Mouse (Mus musculus) stomach, embryonic 14.5 days (tissue): ENCODE measurements at regions not wholly inside any gene's neighbourhood (a gene's known extent, or its start where the extent isn't known, plus 50 kb on each side); places are given as distances from the start of the nearest gene placed in this dataset.

ENCODE experiments used
- ATAC-seq: fragments of 200-750 bp; cut with Nextera tagmentation; 2 replicates; pipeline ENCODE4 v1.8.0; 2017; ENCODE audit warnings: low read depth, moderate TSS enrichment; ENCODE audit not compliant: insufficient number of reproducible peaks, insufficient read depth, low FRiP score
- H3K27ac ChIP-seq: fragments of 300-500 bp; sonication (generic); 2 replicates; pipeline ENCODE4 v1.5.1; 2014; ENCODE audit warnings: mild to moderate bottlenecking, low read length, moderate library complexity, mixed read lengths
- H3K27me3 ChIP-seq: fragments of 300-500 bp; sonication (generic); 2 replicates; pipeline ENCODE4 v1.6.1; 2014; ENCODE audit warnings: low read length, control low read depth, mixed read lengths; ENCODE audit not compliant: control insufficient read depth, insufficient read depth
- H3K36me3 ChIP-seq: fragments of 300-500 bp; sonication (generic); 2 replicates; pipeline ENCODE4 v1.6.1; 2014; ENCODE audit warnings: mild to moderate bottlenecking, control low read depth, low read length, moderate library complexity, mixed read lengths; ENCODE audit not compliant: control insufficient read depth, insufficient read depth
- H3K4me1 ChIP-seq: fragments of 300-500 bp; sonication (generic); 2 replicates; pipeline ENCODE4 v1.6.1; 2014; ENCODE audit warnings: low read length, control low read depth, mixed read lengths; ENCODE audit not compliant: control insufficient read depth, insufficient read depth
- H3K4me2 ChIP-seq: fragments of 300-500 bp; sonication (generic); replicated peaks from 2 replicates; pipeline ENCODE4 v1.6.1; 2014; ENCODE audit warnings: low read depth, low read length, control low read depth
- H3K4me3 ChIP-seq: fragments of 300-500 bp; sonication (generic); 2 replicates; pipeline ENCODE4 v1.5.1; 2014; ENCODE audit warnings: low read depth, low read length, control low read depth
- H3K9ac ChIP-seq: fragments of 300-500 bp; sonication (generic); replicated peaks from 2 replicates; pipeline ENCODE4 v1.6.1; 2014; ENCODE audit warnings: low read depth, mild to moderate bottlenecking, control low read depth, low read length, moderate library complexity, mixed read lengths
- H3K9me3 ChIP-seq: fragments of 300-500 bp; sonication (generic); 2 replicates; pipeline ENCODE4 v1.6.1; 2016; ENCODE audit warnings: low read depth, low read length, control low read depth; ENCODE audit not compliant: control insufficient read depth
- WGBS: fragments of 180-500 bp; shearing (Covaris S2); extraction: QIAGEN DNeasy Blood & Tissue Kit; methylation state at CpG from one replicate; pipeline ENCODE4 v1.1.7; 2014; 5-methylcytosine and 5-hydroxymethylcytosine counted together

GRCm38 (mm10) chr15:65646470-65646869, 631.8 kb upstream of the Gm21961 start:
- no peak overlapping the region for H3K4me2 ChIP-seq
- H3K4me1 ChIP-seq, result no peaks in the 10 kb centered on the region
- no peak overlapping the region for H3K9ac ChIP-seq
- no peak overlapping the region for H3K27ac ChIP-seq
- H3K9me3 ChIP-seq, result no peaks in the 10 kb centered on the region
- WGBS, result 80% methylated on average over 2 of the region's 2 CpGs
- H3K36me3 ChIP-seq, result no peaks in the 10 kb centered on the region
- ATAC-seq, result no peak
- no peaks in the 10 kb centered on the region for H3K27me3 ChIP-seq
- no peak overlapping the region for H3K4me3 ChIP-seq

DNA sequence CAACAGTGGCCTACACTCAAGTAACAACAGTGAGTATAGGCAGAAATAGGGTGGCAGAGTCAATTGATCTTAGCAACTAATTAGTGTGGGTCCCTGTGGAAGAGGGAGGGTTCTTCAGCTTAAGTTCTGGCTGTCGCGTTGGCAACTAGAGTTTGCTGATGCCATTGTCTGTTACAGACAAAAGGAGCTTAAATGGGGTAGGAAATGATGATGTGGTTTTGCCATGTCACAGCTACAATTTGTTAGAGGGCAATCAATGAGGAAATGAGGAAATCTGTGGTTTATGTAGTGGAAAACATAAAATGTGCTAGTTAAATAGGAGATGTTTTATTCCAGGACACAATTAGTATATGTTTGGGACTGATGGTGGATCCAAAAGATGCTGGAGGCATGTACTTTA, 624.8 kb upstream of the Gm21961 start:
- no peak overlapping the region for H3K27ac ChIP-seq
- no peaks in the 10 kb centered on the region for H3K27me3 ChIP-seq
- H3K9me3 ChIP-seq, result no peaks in the 10 kb centered on the region
- H3K9ac ChIP-seq, result no peak overlapping the region
- ATAC-seq, result no peak
- WGBS, result 74% methylated on average over 2 of the region's 2 CpGs
- H3K36me3 ChIP-seq, result no peaks in the 10 kb centered on the region
- H3K4me2 ChIP-seq, result no peak overlapping the region
- H3K4me1 ChIP-seq, result no peaks in the 10 kb centered on the region
- no peak overlapping the region for H3K4me3 ChIP-seq

GRCm38 (mm10) chr15:65637520-65638184, 622.9 kb upstream of the Gm21961 start:
- 37% methylated on average over 6 of the region's 6 CpGs for WGBS
- 0 out of 2 replicates have a peak, but pooled peaks have one; percentile 46 for ATAC-seq

DNA sequence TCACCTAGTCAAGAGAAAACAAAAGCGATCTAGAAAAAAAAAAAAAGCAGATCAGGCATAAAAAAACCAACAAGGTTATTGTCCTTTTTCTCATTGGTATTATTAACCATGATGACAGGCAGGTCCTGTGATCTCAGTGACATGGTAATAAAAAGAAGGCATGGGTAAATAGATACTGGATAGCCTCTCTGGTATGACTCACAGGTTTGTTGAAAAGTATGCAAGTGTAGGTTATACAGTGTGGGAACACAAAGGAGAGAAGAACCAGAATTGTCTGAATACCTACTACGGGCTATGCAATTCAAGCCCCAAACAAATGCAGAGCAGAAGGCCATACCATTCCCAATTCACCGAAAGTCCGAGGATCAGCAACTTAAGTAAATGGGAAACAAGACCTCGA, 617.7 kb upstream of the Gm21961 start:
- Histone ChIP-seq H3K4me1 (no peaks in the 10 kb centered on the region), H3K9me3 (no peaks in the 10 kb centered on the region), H3K4me3 (no peak overlapping the region), H3K4me2 (no peak overlapping the region), H3K36me3 (no peaks in the 10 kb centered on the region), H3K27me3 (no peaks in the 10 kb centered on the region), H3K27ac (no peak overlapping the region), H3K9ac (no peak overlapping the region)
- ATAC-seq, result no peak
- 79% methylated on average over 5 of the region's 5 CpGs for WGBS

More at GRCm38 (mm10) chr15:65637520-65638184, 622.9 kb upstream of the Gm21961 start:
- Histone ChIP-seq H3K27me3 (no peaks in the 10 kb centered on the region), H3K9me3 (no peaks in the 10 kb centered on the region), H3K9ac (no peak overlapping the region), H3K4me3 (no peak overlapping the region), H3K27ac (no peak overlapping the region), H3K4me2 (no peak overlapping the region), H3K4me1 (no peaks in the 10 kb centered on the region), H3K36me3 (no peaks in the 10 kb centered on the region)

DNA sequence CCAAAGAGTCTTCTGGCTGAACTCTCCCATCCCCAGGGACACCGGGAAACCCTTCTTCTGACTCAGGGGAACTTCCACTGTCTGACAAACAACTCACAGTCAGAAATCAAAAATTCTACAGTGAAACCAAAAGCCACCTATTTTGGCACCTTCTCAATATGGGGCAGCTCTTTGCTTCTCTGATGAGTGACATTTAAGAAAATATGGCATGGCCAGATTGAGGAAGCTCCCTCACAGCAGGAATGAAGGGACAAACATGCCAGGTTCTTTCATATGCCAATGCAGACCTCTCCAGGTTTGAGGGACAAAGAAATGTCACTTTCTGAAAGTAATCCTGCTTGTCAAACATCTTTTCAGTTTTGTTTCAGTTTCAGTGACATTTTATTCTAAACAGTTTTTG, 615.8 kb upstream of the Gm21961 start:
- H3K4me2 ChIP-seq, result no peak overlapping the region
- no peak for ATAC-seq
- no peaks in the 10 kb centered on the region for H3K36me3 ChIP-seq
- no peak overlapping the region for H3K9ac ChIP-seq
- H3K27ac ChIP-seq, result no peak overlapping the region
- H3K4me1 ChIP-seq, result no peaks in the 10 kb centered on the region
- H3K27me3 ChIP-seq, result no peaks in the 10 kb centered on the region
- WGBS, result 81% methylated on average over 1 of the region's 1 CpGs
- H3K4me3 ChIP-seq, result no peak overlapping the region
- H3K9me3 ChIP-seq, result no peaks in the 10 kb centered on the region

DNA sequence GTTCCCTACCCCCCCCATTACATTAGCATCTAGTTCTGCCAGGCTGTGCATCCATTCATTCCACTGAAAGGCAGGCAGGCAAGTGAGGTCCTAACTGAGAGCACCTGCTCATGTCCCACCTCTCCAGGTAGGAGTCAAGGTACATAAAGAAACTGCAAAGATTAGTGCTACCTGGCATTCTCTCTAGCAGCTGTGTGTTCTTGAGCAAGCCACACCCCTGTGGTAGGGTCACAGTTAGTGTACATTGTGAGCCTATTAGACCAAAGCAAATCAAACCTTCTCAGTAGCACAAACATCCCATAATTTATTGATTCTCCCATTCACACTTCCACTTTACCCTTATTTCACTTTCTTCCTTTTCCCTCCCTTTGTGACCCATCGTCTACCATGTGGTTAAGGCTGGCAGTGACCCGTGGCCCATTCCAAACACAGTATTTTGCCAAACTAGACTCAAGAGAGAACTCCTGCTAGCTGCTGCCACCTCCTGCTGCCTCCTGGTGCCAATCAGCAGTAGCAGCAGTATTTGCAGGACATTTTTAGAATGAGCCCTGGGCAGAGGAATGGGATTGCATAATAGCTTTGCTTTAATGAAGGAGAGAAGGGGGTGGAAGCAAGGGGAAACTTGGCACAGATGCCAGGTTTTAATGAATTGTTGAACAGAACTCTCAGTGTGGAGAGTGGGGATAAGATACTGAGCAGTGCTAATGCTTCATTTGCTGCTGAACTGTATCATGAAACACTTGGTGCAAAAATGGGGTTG, 578.2 kb upstream of the Gm21961 start:
- H3K27me3 ChIP-seq, result no peaks in the 10 kb centered on the region
- H3K4me1 ChIP-seq, result no peaks in the 10 kb centered on the region
- H3K27ac ChIP-seq, result no peak overlapping the region
- no peak overlapping the region for H3K4me2 ChIP-seq
- no peak for ATAC-seq
- no peak overlapping the region for H3K9ac ChIP-seq
- H3K36me3 ChIP-seq, result no peaks in the 10 kb centered on the region
- H3K4me3 ChIP-seq, result no peak overlapping the region
- 54% methylated on average over 2 of the region's 2 CpGs for WGBS
- no peaks in the 10 kb centered on the region for H3K9me3 ChIP-seq

- WGBS, result 75% methylated on average over 2 of the region's 2 CpGs
- H3K4me1 ChIP-seq, result no peaks in the 10 kb centered on the region
- no peak overlapping the region for H3K4me3 ChIP-seq
- H3K9me3 ChIP-seq, result no peaks in the 10 kb centered on the region
- H3K4me2 ChIP-seq, result no peak overlapping the region
- H3K36me3 ChIP-seq, result no peaks in the 10 kb centered on the region
- no peaks in the 10 kb centered on the region for H3K27me3 ChIP-seq
- no peak for ATAC-seq
- no peak overlapping the region for H3K27ac ChIP-seq
- H3K9ac ChIP-seq, result no peak overlapping the region
Measured at GRCm38 (mm10) chr15:65585566-65585965, 570.9 kb upstream of the Gm21961 start.

GRCm38 (mm10) chr15:65579353-65579752, 564.6 kb upstream of the Gm21961 start:
- no peak for ATAC-seq
- H3K4me2 ChIP-seq, result no peak overlapping the region
- H3K4me1 ChIP-seq, result no peaks in the 10 kb centered on the region
- H3K9ac ChIP-seq, result no peak overlapping the region
- no peak overlapping the region for H3K27ac ChIP-seq
- no peak overlapping the region for H3K4me3 ChIP-seq
- H3K27me3 ChIP-seq, result no peaks in the 10 kb centered on the region
- H3K36me3 ChIP-seq, result no peaks in the 10 kb centered on the region
- 88% methylated on average over 1 of the region's 1 CpGs for WGBS
- no peaks in the 10 kb centered on the region for H3K9me3 ChIP-seq
